Mouse (Mus musculus) small intestine, adult 2 months (tissue): ENCODE results near the gene Ccndbp1. TPM values are rescaled to one million over a fixed set of nuclear protein-coding genes. Genes with fewer than 3 reads are reported as not detected.
A peak's percentile ranks its signal among the peaks of the same experiment; 100 is the strongest.

Source experiments
- H3K27ac ChIP-seq: fragments of 200-500 bp; 2 replicates; pipeline ENCODE4 v1.5.1; 2012; ENCODE audit warnings: low read depth, low read length, control low read depth, inconsistent platforms; ENCODE audit not compliant: insufficient read depth
- H3K27me3 ChIP-seq: fragments of 200-500 bp; 2 replicates; pipeline ENCODE4 v1.6.1; 2012; ENCODE audit warnings: mild to moderate bottlenecking, moderate library complexity, low read length, inconsistent platforms; ENCODE audit not compliant: control insufficient read depth, insufficient read depth
- H3K36me3 ChIP-seq: fragments of 200-500 bp; 2 replicates; pipeline ENCODE4 v1.6.1; 2012; ENCODE audit warnings: mild to moderate bottlenecking, low read length, control low read depth, inconsistent platforms; ENCODE audit not compliant: control insufficient read depth, insufficient read depth
- H3K4me1 ChIP-seq: fragments of 200-500 bp; 2 replicates; pipeline ENCODE4 v1.6.1; 2012; ENCODE audit warnings: low read length, inconsistent platforms, mixed read lengths; ENCODE audit not compliant: control insufficient read depth, insufficient read depth, insufficient read length
- H3K4me3 ChIP-seq: fragments of 200-500 bp; 2 replicates; pipeline ENCODE4 v1.5.1; 2012; ENCODE audit warnings: low read depth, mild to moderate bottlenecking, control low read depth, inconsistent platforms, low read length, moderate library complexity
- CTCF ChIP-seq: fragments of 200-500 bp; IDR thresholded peaks from 2 replicates; pipeline ENCODE4 v1.5.1; 2012; ENCODE audit warnings: low read depth, mild to moderate bottlenecking, control low read depth, inconsistent platforms, low read length, moderate library complexity, mixed read lengths; ENCODE audit not compliant: insufficient replicate concordance, insufficient read length; ENCODE audit errors: extremely low read depth
- POLR2A ChIP-seq: fragments of 200-500 bp; IDR thresholded peaks from 2 replicates; pipeline ENCODE4 v1.6.1; 2012; ENCODE audit warnings: low read depth, mild to moderate bottlenecking, control low read depth, inconsistent platforms, low read length, moderate library complexity
- WGBS: fragments of 180-500 bp; shearing (Covaris S2); methylation state at CpG from one replicate; pipeline ENCODE4 v1.1.7; 2018; 5-methylcytosine and 5-hydroxymethylcytosine counted together
- polyA plus RNA-seq: library from polyadenylated mRNA; depleted of rRNA; stranded (reverse); fragments of >200 nt; gene quantifications from 2 replicates; pipeline ENCODE4 v1.2.3, GENCODE M21; 2012; rRNA removed

Ccndbp1 gene
- polyA plus RNA-seq = 3.8 and 9.8 TPM in 2 replicates

DNA sequence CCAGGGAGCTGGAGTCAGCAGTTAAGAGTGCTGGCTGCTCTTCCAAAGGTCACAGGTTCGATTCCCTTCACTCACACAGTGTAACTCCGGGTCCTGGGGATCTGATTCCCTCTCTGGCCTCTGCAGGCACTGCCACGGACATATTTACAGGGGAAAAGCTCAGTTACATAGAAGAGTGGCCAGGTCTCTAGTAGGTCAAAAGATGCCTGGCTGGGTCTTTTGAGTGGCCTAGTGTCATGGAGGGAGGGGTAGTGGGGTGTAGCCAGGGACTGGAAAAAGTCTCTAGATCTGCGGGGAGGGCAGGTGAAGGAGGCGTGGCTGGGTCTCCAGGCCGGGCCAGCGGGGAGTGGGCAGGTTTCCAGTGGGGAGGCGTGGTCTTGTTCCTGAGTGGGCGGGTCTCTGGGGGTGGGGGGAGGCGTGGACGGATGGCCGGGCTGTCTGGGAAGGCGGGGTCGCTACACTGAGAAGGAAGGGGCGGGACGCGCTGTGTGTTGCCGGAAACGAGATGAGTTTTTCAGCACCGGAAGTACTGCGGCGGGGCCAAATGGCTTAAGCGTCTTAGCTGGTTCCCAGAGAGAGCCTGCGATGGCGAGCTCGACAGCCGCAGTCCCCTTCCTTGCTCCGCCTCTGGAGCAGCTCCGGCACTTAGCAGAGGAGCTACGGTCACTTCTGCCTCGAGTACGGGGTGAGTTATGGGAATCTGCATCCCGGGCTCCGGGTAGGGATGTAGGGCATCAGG is at the start of gene Ccndbp1:
Ccndbp1 (plus strand) TSS at position 479 of the 739 bp plus-strand sequence.
- TF ChIP-seq CTCF = no peak
- peak; percentile 73; the same call in 1 of the 2 replicates for TF ChIP-seq POLR2A
- WGBS = under 1% methylated on average over 34 of the region's 34 CpGs
- 0 out of 2 replicates have a peak within 1 kb of the TSS, but pooled peaks have one; percentile 2 for H3K27ac ChIP-seq
- peaks cover 3% of the 10 kb centered on the region; the same call in 1 of the 2 replicates for H3K4me1 ChIP-seq
- peak within 1 kb of the TSS; percentile 85 for H3K4me3 ChIP-seq
- no peaks in the 10 kb centered on the region for H3K27me3 ChIP-seq
- H3K36me3 ChIP-seq = peaks cover 9% of the 10 kb centered on the region

DNA sequence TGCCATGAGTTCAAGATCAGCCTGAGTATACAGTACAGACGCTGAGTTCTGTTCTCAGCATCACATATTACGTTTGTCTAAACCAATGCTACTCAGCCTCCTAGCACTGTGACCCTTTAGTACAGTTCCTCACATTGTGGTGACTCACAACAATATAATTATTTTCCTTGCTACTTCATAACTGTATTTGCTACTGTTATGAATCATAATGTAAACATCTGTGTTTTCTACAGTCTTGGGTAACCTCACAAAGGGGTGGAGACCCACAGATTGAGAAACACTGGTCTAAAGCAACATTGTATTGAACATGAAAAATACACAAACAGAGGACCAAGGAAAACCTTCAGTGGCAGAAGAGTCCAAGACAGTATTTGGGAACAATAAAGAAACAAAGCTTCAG is 48.8 kb upstream of the Ccndbp1 start:
- no peak for TF ChIP-seq CTCF
- TF ChIP-seq POLR2A = no peak
- 78% methylated on average over 2 of the region's 2 CpGs for WGBS
- Histone ChIP-seq H3K27ac (no peak overlapping the region), H3K4me1 (no peaks in the 10 kb centered on the region), H3K36me3 (peaks cover 12% of the 10 kb centered on the region), H3K4me3 (no peak overlapping the region), H3K27me3 (no peaks in the 10 kb centered on the region)

DNA sequence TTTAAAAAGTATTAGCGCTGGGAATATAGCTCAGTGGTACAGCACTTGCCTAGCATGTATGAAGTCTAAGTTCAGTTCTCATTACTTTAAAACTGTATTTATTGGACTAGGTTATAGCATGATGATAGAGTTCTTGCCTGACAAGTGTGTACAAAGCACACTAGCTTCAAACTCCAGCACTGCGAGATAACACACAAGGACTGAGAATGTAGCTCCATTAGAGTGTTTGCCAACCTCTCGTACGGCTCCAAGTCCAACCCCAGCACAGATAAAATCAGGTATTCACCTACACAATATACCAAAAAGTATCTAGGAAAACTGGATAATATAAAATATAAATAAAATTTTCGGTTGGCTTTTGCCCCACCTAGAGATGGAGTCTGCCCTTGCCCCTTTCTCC is 48.4 kb upstream of the Ccndbp1 start:
- no peak overlapping the region for H3K27ac ChIP-seq
- no peaks in the 10 kb centered on the region for H3K27me3 ChIP-seq
- H3K4me3 ChIP-seq = no peak overlapping the region
- 89% methylated on average over 5 of the region's 5 CpGs for WGBS
- TF ChIP-seq POLR2A = no peak
- no peak for TF ChIP-seq CTCF
- peaks cover 8% of the 10 kb centered on the region for H3K36me3 ChIP-seq
- no peaks in the 10 kb centered on the region for H3K4me1 ChIP-seq

DNA sequence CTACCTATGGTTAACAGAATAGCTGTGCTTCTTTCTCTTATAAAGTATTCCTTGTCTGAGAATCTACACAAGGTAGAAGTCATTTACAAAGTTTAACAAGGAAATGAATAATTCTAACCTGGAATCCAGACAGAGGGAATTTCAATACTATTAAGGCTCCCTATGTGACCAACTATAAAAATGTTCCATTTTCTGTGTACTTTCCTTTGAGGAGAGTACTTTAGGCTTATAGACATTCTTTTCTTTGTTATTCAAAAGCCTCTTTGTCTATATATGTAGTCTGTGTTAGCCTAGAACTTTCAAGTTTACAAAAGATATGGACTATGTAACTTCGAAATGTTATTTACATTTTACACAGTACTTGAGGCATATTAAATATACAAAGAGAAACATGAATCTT is 47.9 kb upstream of the Ccndbp1 start:
- no peaks in the 10 kb centered on the region for H3K27me3 ChIP-seq
- peaks cover 5% of the 10 kb centered on the region for H3K36me3 ChIP-seq
- H3K4me1 ChIP-seq = no peaks in the 10 kb centered on the region
- no peak overlapping the region for H3K27ac ChIP-seq
- no peak overlapping the region for H3K4me3 ChIP-seq
- 73% methylated on average over 1 of the region's 1 CpGs for WGBS
- TF ChIP-seq POLR2A (no peak), CTCF (no peak)

DNA sequence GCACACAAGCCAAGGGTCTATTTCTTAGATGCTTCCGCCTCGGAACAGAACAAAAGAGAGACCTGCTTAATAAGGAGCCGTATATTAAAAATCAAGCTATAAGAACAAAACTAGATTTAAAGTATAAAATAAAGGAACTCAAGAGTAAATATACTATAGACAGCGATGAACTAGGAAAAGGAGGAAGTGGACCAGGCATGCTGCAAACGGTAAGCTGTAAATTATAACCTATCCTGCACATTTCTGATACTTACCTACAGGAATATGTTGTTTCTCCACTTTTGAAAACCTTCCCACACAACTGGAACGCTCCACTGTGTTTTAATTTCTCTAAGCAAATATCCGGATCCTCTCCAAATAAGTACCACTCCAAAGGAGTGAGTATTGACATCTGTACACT is 45.1 kb upstream of the Ccndbp1 start:
- no peak overlapping the region for H3K27ac ChIP-seq
- no peaks in the 10 kb centered on the region for H3K27me3 ChIP-seq
- H3K36me3 ChIP-seq = peaks cover 5% of the 10 kb centered on the region; the same call in 1 of the 2 replicates
- TF ChIP-seq CTCF (no peak), POLR2A (no peak)
- WGBS = 88% methylated on average over 7 of the region's 7 CpGs
- no peak overlapping the region for H3K4me3 ChIP-seq
- no peaks in the 10 kb centered on the region for H3K4me1 ChIP-seq

DNA sequence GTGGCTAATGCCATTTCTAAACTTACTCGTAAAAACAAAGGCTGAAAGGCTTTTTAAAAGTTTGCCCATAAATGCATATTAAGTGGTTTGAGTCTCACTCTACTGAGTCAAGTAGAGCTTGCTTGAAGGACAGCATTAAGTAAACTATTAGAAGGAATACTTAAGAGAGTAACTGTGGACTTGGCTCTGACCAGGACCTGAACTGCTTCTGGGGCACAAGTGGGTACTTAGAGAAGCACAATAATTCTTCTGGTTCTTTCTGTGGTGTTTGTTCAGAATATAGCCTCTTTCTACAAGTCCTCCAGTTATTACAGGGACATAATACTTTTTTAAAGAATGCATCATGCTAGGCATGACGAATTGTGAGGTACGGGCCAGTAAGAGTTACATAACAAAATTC is 42.7 kb upstream of the Ccndbp1 start:
- H3K4me1 ChIP-seq = 0 out of 2 replicates have a peak, but pooled peaks cover 2% of the 10 kb centered on the region
- H3K27me3 ChIP-seq = no peaks in the 10 kb centered on the region
- 87% methylated on average over 3 of the region's 3 CpGs for WGBS
- no peak overlapping the region for H3K4me3 ChIP-seq
- peaks cover 3% of the 10 kb centered on the region; the same call in 1 of the 2 replicates for H3K36me3 ChIP-seq
- TF ChIP-seq CTCF (no peak), POLR2A (no peak)
- no peak overlapping the region for H3K27ac ChIP-seq

DNA sequence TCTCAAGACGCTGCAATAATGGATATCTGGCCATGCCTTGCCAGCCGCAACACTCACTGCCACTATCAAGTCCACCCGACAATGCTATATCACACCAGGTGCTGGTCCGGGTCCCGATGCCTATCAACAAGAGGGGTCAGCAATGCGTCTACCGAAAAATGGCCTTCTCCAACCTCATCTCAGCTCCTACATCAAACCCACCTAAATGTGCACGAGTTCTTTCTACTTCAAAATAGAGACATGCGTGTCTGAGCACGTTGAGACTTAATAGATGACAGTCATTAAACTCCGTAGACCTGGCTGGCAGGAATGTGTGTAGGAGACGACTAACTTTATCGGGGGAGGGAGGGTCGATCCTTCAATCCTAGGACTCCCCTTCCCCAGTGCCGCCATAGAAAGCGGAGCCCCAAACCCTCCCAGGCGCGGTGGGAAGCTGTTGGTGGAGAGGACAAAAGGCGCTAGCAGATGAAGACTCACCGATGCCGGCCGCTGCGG is 38.1 kb upstream of the Ccndbp1 start:
- WGBS = under 1% methylated on average over 23 of the region's 23 CpGs
- Histone ChIP-seq H3K36me3 (no peaks in the 10 kb centered on the region), H3K27me3 (no peaks in the 10 kb centered on the region), H3K4me3 (peak overlapping the region; percentile 94), H3K27ac (peak overlapping the region; percentile 44), H3K4me1 (0 out of 2 replicates have a peak, but pooled peaks cover 2% of the 10 kb centered on the region)
- TF ChIP-seq POLR2A (no peak), CTCF (no peak)
